Mouse (Mus musculus) lung, postnatal 25 days (tissue): ENCODE results near the gene Pigu.

Source experiments
- DNase-seq: peaks from one replicate; pipeline ENCODE4 v3.0.0; 2022; ENCODE audit warnings: low spot score

The Pigu gene

DNA sequence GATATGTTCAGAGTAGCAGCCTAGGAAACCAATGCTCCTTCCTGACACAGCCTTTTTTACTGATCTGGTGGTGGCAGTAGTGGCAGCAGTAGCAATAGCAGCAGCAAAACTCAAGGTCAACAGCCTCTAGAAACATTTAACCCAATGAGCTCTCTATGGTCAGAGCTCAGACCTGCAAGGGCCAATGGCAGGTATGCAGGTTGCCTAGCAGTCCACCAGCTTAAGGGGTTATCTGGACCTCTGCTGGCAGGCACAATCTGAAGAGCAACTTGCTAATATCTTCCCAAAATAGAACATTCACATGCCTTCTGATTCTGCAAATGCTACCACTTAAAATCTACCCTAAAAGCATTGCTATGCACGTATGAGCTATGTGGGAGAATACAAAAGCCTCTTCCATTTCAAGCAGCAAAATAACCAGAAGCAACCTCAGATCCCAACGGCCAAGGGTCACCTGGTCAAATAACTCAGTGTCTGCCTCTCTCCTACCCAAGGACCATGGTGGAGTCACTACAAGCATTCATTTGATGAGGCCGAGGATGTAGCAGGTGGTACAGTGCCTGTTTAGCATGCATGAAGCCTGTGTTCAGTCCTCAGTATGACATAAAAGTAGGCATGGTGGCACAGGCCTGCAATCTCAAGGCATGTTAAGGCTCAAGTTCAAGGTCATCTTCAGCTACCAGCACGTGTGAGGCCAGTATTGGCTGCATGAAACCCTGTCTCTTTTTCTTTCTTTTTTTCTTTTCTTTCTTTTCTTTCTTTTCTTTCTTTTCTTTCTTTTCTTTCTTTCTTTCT is 69.6 kb downstream of the Pigu start:
- no peak for DNase-seq

DNA sequence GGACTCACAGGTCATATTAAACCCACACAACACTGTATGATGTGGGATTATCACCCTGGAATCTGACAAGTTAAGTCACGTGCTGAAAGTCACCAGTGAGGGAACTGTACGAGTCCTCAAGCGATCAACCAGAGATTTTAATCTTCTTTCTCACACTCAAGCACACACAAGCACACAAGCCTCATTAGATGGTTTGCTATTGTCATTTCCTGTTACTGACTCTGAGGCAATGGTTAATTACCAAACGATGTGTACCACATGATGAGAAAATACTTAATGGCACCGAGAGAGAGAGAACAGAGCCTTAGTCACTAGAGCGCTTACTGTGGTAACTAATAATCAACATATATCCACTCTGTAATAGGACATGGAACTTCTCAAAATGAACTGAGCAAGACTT is 71.5 kb downstream of the Pigu start:
- DNase-seq: no peak

DNA sequence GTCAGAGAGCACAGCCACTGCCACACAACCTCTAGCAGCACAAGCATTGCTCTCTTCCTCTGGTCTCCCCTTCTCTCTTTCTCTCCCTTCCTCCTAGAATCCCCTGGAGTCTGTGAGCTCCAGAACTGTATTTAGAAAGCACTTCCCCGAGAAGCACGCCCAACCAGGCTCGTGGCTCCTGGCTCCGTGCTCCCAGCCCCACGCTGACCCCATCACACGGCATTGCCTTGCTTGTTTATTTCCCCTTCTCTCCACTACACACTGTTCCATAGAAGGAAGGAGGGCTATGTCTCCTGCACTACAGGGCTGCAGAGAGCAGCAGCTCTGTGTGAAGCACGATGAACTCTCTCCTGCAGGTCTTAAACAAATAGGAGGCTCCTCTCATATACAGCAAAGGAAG is 72.6 kb downstream of the Pigu start:
- no peak for DNase-seq

DNA sequence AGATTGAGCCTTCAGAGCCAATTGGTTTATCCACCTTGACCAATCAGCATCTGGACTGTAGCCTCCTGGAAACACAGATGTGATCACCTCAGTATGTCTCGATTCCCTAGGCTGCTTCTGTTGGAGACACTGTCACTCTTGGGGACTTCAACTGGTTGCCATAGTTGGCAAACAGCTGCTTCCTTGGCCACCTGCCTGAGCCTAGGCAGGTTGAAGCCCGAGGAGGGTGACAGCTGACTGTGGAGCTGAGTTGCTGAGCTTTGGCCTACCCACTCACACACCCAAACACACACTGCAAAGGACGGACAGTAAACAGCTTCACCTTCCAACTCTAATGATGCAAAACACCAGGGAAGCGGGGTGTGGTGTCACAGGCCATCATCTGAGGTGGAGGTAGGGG is 73.4 kb downstream of the Pigu start:
- DNase-seq: no peak

DNA sequence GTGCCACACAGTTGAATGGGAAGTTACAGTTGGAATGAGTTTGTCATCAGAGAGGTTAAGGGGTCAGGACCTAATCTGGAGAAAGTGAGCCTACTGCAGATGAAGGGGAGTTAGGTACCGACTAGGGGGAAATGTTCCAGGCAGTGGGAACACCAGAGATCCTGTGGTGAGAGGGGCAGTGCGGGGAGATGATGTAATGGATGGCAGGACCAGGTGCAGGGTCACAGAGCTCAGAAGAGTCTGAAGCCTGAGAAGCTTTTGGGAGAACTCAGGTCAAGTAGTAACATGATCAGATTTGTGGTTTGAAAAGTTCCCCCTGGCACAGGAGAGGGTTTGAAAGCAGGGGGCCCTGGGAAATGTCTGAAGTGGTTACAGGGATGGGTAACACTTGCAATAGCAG is 77.1 kb downstream of the Pigu start:
- DNase-seq: no peak

DNA sequence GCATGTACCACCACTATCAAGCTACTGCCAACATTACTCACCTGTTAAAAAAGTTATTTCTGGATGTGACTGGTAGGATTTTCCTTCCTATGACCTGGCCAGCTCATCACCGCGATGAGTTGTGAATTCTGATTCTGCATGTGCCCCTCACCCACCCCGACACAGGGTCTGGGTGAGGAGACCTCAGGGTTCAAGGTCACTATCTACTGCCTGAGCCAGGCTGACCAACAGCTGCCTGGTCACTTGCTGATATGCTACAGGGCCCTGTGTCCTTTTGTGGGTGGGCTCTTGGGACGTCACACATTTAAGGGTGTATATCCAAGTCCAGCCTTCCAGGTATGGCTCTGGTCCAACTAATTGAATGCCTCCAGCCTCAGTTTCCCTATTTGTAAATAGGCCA is 78.1 kb downstream of the Pigu start:
- DNase-seq: no peak

DNA sequence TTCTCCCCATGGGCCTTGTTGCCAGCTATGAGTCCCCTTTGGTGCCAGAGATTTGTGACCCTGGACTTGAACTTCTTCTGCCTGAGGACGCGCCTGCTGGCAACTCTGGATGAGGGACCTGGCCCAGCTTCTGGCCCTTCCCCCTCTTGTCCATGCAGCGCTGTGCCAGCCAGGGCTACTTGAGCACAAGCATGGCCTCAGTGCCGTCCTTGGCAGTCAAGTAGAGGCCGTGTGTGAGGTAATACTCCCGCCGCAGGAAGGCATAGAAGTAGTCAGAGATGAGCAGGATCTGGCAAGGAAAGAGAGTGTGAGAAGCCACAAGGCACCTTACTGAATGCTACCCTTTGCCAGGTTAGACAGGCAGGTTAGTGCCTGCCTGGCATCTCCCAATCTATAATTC is 78.9 kb downstream of the Pigu start:
- DNase-seq: peak; percentile 78

DNA sequence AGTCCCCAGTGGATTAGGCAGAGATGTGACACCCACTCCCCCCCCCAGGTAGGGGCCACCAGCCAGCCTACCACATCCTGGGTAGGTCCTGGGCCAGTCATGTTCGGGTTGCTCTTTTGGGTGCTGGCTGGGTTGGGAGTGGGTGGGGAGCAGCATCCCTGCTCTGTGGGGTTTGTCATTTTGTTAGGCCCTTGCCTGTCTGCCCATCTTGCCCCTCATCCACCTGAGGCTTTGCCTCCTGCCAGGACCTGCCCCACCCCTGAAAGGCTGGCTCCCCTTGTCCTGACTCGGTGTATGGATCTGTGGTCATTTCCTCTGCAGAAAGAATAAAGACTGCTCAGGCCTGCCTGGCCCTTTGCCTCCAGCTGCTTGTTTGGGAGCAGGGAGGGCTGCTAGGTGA is 79.5 kb downstream of the Pigu start:
- DNase-seq: no peak

DNA sequence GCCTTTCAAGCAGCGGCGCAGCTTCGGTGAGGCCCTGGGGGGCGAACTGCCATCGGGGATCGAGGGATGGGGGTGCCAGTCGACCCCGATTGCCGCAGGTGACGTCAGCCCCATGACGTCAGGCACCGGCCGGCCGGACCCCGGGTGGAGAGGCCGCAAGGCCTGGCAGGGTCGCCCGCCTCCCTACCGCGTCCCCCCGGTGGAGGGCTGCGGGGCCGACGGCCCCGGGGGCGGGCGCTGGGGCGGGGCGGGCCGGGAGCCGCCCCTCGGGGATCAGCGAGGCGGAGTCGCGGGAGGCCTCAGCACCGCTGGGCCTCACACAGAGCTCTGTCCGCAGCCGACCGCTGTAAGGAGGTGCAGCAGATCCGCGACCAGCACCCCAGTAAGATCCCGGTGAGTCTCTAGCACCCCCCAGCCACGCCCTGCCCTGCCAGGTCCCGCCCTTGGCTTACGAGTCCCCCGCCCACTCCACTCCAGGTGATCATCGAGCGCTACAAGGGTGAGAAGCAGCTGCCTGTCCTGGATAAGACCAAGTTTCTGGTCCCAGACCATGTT is 80.5 kb downstream of the Pigu start:
- DNase-seq: peak; percentile 61

DNA sequence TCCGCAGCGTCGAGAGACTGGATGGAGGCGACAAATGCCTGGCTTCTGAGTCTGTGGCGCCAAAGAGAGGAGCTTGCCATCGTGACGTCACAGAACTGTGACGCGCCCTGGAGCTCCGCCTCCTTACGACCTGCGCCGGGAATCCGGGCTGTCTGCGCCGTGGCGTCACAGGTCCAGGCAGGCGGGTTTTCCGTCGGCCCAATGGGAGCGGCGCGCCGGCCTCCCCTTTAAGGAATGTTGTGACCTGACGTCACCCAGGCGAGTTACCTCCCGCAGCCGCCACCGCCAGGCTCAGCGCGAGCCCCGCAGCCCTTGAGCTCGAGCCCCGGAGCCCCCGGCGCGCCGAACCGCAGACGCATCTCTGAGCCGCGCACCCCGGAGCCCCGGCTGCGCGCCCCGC is 81.0 kb downstream of the Pigu start, which contains the start of gene Map1lc3a:
Gene Map1lc3a, plus strand, starts transcription at position 103 of the 400 bp plus-strand sequence.
- DNase-seq: peak; percentile 97

DNA sequence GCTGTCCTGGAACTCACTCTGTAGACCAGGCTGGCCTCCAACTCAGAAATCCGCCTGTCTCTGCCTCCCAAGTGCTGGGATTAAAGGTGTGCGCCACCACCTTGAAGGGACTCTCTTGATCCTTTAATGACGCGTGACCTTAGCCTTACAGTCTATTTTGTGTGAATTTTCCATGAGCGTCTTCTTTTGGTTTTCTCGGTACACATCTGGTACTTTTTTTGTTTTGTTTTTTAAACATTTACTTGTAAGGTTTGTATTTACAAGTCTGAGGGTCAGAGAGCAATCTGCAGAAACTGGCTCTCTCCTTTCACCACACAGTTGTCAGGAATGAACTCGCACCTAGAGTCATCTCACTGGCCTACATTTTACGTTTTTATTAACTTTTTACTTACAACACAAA is 83.6 kb downstream of the Pigu start:
- DNase-seq: no peak

DNA sequence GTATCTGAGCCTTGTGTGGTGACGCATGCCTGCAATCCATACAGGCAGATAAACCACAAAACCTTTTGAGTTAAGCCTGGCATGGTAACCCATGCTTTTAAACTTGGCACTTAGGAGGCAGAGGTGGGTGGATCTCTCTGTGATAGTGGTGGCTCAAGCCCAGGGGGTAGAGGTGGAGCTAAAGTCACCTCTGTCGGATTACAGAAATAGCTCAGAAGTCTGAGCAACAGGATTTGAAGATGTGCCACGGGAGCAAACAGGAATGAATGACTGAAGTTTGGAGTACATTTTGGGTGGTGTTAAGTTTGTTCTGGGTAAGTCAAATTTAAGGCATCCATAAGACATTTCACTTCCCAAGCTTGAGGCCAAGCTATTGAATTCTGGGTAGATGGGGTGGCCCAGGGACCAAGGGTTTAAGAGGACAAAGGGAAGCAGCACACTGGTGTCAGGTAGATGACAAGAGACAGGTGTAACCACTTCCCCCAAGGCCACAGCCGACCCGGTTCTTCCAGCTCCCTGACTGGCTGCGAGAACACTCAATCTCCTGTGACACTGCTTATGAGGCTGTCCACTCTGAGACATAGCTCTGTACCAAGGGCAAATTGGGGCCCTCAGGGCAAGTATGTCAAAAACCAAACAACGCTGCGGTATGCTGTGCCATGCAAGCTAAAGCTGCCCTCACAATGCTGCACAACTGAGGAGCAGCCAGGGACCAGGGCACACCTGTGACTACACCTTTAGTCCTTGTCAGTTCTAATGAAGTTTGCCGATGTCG is 84.6 kb downstream of the Pigu start:
- no peak for DNase-seq

DNA sequence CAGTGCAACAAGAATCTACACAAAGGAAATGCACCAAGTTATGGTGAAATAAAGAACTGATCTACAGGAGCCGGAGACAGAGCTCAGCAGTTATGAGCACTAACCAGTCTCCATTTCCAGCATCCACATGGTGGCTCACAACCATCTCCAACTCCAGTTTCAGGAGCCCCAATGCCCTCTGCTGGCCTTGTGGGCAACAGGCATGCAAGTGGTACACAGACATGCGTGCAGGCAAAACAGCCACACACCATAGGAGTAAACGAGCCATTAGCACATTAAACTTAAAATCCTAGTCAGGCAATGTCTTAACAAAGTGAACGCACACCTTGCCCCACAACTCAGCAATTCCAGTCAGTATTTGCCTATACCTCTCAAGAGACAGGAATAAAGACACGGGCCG is 85.3 kb downstream of the Pigu start:
- DNase-seq: no peak

DNA sequence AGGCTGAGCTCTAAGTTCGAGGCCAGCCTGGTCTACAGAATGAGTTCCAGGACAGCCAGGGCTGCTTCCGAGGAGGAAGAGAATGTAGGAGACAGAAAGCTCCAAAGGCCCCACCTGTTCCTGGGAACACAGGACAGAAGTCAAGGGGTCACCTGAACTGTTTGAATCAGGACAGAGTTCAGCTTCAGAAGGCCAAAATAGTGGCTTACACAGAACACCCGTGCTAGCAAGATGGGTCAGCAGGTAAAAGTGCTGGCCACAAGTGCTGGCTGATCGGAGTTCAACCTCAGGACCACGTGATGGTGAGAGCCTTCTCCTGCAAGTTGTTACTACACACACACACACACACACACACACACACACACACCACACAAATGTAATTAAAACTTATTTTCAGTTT is 90.3 kb downstream of the Pigu start:
- no peak for DNase-seq

DNA sequence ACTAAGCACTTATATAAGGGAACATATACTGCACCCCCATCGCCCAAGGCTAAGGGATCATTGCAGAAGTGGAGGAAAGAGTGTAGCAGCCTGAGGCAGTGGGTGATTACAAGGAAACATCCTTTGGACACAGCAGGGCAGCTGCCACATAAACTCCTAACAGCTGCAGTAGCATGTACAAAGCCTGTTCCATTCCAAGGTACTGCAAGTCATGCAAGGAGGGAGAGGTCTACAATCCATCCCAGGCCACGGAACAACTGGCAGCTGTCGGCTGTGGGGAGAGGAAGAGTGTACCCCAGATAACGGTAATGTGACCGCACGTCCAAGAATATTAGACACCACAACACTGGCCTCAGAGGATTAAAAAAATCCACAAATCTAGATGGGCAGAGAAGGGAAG is 91.7 kb downstream of the Pigu start:
- no peak for DNase-seq

DNA sequence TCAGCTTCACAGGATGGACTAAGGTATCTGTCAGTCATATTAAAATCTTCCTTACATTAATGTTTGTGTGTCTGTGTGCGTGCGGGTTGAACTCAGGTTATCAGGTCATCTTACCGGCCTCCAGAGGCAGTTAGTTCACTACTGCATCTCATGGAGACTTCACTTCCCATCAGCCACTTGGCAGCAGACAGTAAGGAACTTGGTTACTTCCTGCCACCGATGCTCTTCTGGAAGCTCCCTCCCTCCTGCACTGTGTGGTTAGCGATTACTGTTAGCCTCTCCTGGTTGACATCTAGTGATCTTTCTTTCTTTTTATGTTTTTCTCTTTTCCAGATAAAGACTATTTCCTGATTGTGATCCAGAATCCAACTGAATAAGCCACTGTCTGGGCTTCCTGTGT is 107.6 kb downstream of the Pigu start:
- DNase-seq: no peak

DNA sequence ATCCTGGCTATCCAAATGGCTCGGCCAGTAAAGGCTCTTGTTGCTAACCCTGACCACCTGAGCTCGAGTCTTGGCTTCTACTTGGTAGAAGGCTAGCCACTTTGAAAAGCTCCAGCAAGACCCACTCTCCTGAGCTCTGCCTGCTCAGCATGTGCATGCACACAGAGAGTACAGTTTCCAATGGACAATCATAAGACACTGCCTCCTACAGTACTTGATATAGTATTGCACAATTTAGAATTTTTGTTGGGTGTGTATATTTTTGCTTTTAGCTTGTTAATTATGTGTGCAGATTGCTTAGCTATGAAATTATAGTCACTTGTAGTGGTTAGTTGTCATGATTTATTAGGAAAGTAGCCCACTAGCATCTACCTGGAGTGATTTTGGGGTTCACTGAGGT is 108.5 kb downstream of the Pigu start:
- no peak for DNase-seq

DNA sequence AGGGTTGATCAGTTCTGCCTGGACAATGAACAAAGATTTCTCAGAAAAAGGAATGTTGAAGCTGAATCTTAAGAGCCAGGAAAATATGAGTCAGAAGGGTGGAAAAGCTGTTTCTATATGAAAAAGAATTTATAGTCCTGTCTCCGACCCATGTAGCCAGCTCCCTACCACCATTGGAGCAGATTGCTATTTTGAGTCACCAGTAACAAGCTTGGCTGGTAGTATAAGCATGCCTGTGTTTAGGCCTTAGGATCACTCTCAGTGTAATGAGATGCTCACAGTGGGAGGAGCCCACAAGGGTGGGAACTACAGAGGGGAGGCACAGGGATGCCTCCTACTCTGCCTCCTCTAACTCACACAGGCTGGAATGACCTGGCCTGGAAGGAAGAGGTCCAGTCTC is 109.0 kb downstream of the Pigu start:
- no peak for DNase-seq

DNA sequence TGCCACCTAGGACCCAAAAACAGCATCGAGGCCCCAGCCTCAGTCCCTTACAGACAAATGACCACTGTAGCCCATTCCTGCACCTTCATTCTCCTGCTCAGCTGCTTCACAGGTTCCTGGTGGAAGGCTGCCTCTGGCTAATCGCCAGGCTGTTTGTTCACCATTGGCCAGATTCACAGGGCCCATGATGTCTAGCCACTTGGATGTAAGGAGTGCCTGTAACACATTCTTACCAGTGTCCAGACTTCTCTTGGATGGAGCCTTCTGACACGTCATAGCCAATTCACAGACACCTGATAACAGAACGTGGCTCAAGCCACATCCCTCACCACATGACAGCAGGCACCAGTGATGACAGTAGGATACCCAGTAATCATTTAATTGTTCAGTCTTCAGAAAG is 111.0 kb downstream of the Pigu start:
- DNase-seq: no peak

DNA sequence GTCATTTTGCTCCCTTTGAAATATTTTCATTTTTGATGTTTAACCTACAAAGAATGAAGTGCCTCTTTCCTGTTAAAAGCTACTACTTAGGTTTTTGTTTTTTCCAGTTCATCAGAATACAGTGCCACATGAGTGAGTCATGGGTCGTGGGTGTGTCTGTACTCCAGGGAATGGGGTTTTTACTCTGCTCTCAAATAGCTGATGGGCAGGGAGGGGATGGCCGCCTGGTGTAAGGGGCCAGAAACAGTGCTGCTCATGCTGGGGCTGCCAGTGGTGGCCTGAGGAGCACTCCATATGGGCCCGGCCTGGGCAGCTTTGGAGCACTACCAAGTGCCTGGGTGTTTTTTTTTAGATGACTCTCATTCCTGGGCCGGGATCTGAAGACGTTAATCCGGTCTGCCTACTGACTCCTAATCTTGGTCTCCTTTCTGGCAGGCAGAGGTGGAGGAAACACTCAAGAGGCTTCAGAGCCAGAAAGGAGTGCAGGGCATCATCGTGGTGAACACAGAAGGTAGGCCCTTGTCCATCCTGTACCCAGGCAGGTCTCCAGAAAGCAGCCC is 114.9 kb downstream of the Pigu start:
- peak; percentile 25 for DNase-seq

DNA sequence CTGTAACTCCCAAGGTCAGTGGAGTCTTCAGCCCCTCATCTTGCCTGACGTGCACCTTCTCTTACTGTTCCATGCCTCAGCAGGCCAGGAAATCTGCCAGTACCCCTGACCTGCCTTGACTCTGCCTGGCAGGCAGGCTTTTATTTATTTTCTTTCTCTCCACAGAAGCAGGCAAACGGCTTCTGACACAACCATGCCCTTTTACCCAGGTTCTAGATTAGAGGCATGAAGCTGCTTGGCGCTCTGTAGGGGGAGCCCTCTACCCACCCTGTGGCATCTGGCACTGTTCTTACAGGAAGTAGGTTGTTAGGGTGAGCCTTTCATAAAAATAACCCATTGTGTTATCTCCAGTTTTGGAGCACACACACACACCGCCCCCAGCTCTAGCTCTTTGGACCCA is 116.3 kb downstream of the Pigu start:
- DNase-seq: peak; percentile 50

DNA sequence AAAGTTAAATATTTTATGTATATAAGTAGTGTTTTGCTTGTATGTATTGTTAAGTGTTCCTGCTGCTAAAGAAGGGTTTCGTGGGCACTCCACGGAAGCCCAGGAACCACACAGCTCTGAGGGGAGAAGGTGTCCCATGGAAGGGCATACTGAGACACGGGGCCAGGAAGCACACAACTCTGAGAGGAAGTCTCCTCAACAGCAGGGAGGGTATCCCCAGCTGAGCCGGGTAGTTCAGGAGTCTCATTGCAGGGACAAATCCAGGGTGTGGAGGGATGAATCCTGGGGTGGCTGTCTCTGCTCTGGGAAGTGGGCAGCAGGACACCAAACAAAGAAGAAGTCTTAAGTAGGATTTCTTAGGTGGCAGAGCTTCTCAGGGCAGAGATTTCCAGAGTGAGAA is 120.0 kb downstream of the Pigu start:
- DNase-seq: no peak
